13 mouse cellular contexts compared by ENCODE assay signal in genomic region chr16:20454155-20454654, GRCm38 (mm10).
"Had no signal": no experiment of that assay in that cellular context is flagged by ENCODE, and none has a peak within 500 bp of the region (broad histone marks: within the 10 kb centered on the region; RNA-seq: fewer than 3 reads in every experiment).

No protein-coding gene starts in this region.

- H3K27me3 ChIP-seq: limb, embryonic 15.5 days; liver, embryonic 12.5 days; midbrain, embryonic 12.5 days had no signal

- H3K36me3 ChIP-seq: limb, embryonic 15.5 days; liver, embryonic 12.5 days; midbrain, embryonic 12.5 days had no signal

- ATAC-seq: liver, embryonic 12.5 days; midbrain, embryonic 16.5 days had no signal

- H3K4me3 ChIP-seq: left cerebral cortex, adult 2 months; limb, embryonic 15.5 days; liver, embryonic 12.5 days; midbrain, embryonic 12.5 days had no signal

- DNase-seq: kidney, adult 9 months; kidney, postnatal 10 days; kidney, postnatal 4 days; lung, embryonic 14.5 days; lung, postnatal 10 days; right cerebral cortex, postnatal 14 days; thymus, postnatal 36 days had no signal

- H3K9ac ChIP-seq: limb, embryonic 15.5 days; liver, embryonic 12.5 days; lung, embryonic 14.5 days; midbrain, embryonic 12.5 days had no signal

- H3K27ac ChIP-seq: left cerebral cortex, adult 2 months; limb, embryonic 15.5 days; liver, embryonic 12.5 days; macrophage; midbrain, embryonic 12.5 days had no signal

- H3K4me2 ChIP-seq: limb, embryonic 15.5 days; liver, embryonic 12.5 days; lung, embryonic 14.5 days; midbrain, embryonic 12.5 days had no signal

- H3K9me3 ChIP-seq: limb, embryonic 15.5 days; liver, embryonic 12.5 days; midbrain, embryonic 12.5 days had no signal

- H3K4me1 ChIP-seq: limb, embryonic 15.5 days; liver, embryonic 12.5 days; midbrain, embryonic 12.5 days had no signal
